Mouse (Mus musculus): Measurements from ENCODE around the gene Ncor2.
A peak's percentile ranks its signal among the peaks of the same experiment; 100 is the strongest.

Gene Ncor2

DNA sequence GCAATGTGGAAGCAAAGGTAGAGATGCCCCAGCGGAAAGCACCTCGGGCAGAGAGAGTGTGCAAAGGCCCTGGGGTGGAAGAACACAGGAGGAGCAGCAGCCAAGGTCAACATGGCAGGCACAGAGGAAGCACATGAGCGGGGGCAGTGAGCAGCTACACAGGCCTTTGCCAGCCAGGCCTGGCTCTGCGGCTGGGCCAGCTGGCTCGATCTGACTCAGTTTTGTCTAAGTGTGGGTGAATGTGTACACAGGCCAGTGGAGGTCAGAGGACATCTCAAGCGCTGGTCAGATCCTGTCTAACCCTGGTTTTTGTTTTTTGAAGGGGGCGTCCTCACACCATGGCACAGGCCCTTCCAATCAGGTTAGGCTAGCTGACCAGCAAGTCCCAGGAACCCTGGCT is 10.9 kb downstream of the Ncor2 start:
- no peak for DNase-seq (ENCODE audit: low spot score)

DNA sequence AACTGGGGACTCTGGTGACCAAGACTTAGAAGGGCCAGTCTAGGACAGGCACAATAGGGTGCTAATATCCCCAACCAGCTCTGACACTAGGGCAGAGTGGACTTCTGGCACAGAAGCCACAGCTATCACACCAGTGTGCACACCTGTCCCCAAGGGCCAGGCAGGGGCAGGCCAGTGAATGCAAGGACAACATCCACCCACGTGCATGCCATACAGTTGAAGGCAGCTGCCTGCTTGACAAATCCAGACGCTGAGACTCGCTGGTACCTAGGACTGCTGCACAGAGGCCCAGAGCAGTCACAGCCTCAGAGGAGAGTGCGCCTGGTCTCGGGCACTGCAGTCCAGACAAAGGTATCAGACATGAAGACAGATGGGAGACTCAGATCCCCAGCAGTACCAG is 11.5 kb downstream of the Ncor2 start:
- no peak for DNase-seq (ENCODE audit: low spot score)

DNA sequence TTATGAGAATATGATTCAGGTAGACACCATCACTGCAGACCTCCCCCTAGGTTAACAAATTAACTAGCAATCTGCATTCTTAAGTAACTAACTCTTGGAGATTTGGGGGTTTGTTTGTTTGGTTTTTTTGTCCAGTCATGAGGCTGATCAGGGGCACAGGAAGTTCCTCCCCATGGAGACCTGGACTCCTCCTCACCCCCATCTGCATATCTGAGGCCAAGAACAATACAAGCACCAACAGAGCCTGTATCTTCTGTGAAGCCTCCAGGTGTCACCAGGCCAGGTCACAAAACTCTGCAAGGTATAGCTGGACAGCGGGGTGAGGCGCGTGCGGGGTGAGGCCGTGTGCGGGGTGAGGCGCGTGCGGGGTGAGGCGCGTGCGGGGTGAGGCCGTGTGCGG is 13.0 kb downstream of the Ncor2 start:
- DNase-seq (ENCODE audit: low spot score): no peak

DNA sequence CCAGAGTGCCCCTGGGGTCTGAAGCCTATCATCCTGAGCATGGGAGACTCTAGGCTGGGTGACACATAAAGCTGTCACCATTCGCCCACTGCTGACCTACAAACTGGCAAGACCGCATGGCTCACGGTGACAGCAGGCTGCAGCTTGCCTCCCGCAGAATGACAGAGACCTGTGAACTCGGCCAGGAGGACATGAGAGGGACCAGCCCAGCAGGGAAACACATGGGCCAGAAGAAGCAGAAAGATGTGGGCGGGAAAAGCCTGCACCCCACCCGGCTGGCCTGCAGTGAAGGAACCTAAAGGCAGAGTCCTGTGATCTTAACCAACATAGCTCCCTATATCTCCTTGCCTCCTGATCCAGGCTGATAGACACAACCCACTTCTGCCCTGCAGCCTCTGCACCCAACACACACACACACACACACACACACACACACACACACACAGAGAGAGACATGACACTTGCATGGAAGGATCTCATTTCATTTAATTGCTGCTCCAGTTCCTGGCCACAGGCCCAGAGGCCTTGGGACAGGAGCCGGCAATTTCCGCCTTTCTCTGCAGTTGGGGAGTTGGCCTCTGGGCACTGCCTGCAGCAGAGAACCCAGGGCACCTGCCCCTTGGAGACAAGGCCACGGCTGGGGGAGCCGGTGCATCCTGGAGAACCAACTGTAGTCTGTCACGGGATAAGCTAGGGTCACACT is 14.4 kb downstream of the Ncor2 start:
- no peak for DNase-seq (ENCODE audit: low spot score)

DNA sequence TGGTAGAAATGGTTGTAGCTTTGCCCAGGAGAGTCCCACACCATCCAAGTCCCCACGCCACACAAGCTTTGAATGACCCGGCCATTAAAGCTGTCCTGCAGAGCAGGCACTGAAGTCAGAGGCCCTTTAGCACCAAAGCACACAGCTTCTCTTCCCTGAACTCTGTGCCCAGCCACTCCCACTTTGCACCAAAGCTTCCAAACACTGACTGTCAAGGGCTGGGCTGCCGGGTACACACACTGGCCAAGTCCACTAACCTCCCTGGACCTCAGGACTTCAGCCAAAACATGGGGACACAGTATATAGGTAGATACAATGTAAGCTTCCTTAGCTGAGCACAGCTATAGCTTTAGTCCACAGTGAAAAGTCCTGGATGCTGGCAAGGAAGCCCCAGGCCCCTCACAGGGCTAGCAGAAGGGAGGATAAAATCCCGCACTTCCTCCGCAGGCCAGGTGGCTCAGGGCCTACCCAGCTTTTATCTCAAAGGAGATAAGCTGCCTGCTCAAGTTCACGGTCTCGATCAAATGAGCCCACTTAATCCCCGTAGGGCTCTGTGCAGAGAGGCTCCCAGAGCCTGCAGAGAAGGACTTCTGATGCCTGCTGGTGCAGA is 15.5 kb downstream of the Ncor2 start:
- no peak for DNase-seq (ENCODE audit: low spot score)

DNA sequence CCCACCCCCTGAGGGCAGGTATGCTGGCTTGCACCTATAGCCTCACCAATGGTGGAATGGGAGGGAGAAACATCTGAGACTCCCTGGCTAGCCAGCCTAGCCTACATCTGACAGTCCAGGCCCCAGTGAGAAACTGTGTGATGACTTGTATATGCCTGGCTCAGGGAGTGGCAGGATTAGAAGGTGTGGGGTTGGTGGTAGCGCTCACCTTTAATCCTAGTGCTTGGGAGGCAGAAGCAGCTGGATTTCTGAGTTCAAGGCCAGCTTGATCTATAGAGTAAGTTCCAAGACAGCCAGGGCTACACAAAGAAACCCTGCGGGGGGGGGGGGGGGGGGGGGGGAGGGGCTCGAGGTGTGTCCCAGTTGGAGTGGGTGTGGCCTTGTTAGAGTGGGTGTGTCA is 16.6 kb downstream of the Ncor2 start:
- DNase-seq (ENCODE audit: low spot score): no peak

DNA sequence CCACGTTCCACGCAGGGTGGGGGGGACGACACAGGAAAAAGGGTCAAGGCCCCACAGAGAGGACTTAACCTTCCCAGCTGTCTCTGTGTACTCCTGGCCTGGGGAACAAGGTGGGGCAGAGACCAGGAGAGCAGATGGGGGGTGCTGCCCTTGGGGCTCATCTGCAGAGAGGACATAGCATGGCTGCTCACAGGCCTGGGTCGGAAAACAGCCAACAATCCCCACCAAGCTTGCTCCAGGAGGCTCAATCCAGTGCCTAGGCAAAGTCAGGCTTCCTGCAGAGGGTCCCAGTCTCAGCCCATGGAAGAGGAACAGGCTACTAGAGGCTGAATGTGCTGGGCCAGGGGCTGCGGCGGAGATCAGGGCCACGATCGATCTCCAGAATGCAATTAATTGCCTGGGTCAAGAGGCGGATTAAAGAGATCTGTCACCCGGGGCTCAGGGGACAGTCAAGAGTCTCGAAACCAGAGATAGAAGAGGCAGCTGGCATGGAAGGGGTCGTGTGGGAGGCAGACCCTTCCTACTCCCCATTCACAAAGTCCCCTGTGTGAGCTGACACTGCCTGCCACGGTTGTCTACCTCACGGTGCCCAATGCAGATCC is 19.1 kb downstream of the Ncor2 start:
- DNase-seq (ENCODE audit: low spot score): peak; percentile 45

DNA sequence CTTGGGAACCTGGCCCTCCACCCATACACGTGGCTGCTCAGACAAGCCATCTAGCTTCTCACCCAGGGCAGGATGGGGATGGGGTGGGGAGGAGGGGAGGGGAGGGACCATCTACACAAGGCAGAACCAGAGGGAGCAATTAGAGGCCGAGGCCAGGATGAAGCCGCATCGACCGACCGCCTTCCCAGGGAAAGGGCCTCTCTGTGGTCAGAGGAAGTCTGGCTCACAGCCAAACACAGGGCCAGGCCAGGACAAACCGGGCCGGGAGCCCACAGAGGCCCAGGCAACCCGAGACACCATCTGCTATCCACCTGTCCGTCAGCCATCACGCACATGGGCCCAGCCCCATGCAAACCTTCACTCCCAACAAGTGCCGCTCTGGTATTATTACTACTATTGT is 19.7 kb downstream of the Ncor2 start:
- peak; percentile 82 for DNase-seq (ENCODE audit: low spot score)

DNA sequence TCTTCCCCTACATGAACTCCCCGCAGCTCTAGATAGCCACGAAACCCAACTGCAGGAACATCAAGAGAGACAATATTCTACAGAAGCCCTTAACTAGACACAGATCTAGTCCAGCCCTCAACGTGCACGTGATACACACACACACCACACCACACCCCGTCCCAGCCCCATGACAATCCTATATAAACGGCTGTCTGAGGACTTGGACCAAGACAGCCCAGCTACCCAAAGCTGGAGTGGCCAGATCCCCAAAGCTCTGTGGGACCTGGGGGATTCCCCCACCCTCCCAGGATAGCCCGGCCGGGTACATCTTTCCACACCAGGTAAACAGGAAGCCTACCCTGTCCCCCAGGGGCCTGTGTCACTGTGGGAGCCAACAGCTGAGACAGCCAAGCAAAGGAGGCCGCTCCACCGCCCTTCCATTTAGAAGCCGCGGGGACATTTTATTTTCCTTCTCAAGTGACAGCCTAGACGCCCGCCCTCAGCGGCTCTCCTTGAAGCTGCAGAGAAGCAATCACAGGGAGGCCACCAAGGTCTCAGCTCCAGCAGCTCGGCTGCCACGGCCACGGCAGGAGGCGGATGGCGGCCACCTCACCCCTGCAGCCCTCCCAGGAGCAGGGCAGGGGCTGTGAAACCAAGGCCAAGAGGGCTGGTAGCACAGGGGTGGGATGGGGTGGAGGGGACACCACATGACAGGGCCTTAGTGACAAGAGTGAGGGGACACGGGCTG is 20.6 kb downstream of the Ncor2 start:
- peak; percentile 76 for DNase-seq (ENCODE audit: low spot score)

DNA sequence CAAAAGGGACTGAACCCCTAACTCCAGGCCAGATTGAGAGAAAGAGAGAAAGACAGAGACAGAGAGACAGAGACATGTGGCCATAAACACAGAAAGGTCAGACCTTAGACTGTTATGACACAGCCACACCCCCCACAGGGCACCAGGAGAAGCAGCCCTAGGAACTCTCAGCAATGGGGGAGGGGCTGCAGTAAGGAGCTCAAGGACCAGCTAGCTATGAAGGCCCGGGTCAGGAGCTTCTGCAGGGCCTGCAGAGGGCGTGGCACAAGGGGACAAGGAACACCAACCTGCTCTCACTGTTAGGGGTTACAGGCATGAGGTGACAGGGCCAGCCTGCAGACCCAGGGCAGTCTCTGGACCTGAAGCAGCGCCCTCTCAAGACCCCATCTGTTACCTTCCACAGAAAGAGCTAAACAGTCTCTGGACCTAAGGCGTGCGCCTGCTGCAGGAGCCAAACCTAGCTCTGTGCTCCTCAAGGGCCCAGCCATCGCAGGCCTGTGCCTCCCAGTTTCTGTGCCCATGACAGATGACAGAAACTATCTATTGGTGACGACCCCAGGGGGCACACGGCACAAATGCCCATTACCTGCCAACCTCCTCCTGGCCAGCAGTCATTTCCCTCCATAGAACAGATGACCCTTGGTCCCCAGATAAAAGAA is 21.5 kb downstream of the Ncor2 start:
- DNase-seq (ENCODE audit: low spot score): peak; percentile 71

DNA sequence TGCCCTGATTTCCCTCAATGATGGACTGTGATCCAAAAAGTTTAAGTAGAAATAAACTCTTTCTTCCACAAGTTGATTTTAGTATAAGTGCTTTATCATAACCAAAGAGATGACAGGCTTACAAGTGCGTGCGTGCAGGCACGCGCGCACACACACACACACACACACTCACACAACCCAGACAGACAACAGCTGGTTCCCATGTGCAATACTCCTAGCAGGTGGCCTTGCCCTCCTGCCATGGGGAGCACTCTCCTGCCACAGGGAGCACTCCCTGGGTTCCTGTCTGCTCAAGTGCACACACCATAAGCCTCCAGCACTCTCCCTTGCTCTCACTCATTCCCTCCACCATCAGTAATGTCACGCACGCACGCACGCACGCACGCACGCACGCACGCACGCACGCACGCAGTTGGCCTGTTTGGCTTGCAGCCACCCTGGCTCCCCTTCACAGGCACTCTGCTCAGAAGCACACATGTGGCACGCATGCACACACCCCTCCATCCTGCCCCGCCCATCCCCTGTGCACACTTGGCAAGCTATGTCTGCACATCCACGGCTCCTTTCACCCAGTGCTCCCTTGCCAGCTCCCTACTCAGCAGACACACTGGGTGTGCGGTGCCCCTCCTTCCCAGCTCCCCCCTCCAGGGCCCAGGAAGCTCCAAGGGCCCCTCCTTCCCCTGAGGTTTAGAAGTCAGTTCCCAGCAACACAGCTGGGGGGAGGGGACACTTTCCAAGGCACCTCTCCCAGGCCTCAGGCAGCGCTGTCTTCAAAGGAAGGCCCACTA is 22.4 kb downstream of the Ncor2 start:
- DNase-seq (ENCODE audit: low spot score): no peak

DNA sequence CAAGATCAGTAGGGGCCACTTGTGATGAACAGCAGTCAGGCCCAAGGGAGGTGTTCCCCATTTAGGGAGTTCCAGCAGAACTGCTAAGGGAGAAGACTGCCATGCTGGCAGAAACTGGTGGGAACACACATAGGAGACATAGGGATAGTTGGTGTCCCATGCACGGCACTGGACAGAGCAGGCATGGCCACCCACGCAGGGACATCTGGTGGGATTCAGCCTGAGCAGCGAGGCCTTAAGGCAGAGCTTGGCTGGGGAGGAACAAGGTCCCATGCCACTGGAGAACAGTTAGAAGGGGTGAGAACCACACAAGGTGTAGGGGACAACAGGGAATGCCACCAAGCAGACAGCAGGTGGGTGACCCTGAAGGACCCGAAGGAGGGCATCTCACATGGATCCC is 23.6 kb downstream of the Ncor2 start:
- no peak for DNase-seq (ENCODE audit: low spot score)

DNA sequence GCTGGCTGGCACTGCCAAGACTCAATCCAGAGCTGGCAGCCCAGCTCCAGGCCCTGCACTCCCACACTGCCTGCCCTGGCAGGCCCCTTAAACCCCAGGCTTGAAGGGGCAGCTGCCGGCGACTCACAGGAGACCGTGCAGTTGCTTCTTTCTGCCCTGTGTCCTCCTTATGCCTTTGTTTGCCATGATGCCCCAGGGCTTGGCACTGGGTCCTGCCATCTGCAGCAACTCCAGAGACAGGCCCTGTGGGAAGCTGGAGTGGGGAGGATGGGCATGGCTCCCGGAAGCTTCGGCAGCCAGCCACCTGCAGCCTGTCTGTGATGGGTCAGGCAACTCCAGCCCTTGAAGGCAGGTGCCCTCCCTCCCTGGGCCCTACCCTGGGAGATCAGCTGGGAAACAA is 24.0 kb downstream of the Ncor2 start:
- DNase-seq (ENCODE audit: low spot score): no peak

DNA sequence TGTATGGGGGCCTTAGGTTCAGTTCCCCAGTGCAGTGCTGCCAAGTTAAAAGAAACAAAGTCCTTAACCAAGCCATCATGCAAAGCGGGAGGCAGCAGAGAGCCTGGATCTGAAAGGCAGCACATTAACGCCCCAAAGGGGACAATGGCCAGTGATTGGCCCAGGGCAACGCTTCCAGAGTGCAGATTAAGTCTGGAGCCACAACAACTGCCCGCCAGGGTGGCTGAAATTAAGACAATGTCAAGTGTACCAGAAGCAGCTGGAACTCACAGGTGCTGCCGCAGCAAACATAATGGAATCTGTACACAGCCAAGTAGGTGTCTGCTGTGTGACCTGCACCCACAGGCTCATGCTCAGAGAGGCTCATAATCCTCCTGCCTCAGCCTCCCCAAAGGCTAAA is 24.8 kb downstream of the Ncor2 start:
- no peak for DNase-seq (ENCODE audit: low spot score)

DNA sequence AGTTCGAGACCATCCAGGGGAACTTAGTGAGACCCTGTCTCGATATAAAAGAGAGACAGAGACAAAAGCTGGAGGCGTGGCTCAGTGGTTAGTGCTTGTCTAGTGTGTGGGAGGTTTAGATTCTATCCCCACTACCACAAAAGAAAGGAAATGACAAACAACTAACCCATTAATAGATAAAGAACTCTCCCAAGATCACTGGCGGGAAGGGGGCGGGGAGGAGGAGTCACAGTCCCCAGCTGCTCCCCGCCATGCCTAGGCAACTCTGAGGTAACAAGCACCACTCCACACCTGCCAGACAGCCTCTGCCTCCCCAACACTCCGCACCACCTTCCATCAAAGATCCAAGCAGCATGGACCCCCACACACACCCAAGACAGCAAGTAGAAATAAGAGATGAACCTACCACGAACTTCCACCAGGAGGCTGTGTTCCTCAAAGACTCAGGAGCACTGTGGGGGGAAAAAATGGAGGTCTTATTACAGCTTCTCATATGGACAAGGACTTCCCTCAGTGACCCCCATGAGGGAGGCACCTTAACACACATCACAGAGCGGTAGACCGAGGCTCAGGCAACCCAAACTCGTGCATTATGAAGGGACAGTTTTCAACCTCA is 25.7 kb downstream of the Ncor2 start:
- no peak for DNase-seq (ENCODE audit: low spot score)

DNA sequence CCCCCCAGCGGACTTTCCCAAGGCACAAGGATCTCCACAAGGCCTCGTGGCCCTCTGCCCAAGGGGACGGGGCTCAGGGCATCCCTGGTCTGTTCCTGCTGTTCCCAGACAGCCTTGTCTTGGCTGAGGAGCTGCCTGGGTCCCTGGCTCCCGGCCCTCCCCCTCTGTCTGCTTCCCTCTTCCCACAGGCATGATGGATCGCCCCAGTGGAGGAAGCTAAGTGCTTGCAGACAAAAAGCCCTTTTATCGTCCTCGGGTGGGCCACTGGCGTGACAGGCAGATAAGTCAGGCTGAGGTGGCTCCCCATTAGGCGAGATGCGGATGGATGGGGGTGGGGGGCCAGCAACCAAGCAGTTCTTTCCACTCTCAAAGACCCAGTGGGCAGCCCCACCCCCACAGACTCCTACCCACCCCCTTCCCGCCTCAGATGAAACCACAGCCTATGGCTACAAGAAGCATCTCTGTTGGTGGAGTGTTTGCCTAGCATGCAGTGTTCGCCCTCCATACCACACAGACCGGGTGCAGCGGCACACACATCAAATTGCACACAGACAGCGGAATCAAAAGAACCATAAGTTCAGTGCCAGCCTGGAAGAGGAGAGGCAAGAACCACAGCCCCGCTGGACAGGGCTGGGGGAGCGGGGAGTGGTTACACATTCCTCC is 27.0 kb downstream of the Ncor2 start:
- DNase-seq (ENCODE audit: low spot score): peak; percentile 88

DNA sequence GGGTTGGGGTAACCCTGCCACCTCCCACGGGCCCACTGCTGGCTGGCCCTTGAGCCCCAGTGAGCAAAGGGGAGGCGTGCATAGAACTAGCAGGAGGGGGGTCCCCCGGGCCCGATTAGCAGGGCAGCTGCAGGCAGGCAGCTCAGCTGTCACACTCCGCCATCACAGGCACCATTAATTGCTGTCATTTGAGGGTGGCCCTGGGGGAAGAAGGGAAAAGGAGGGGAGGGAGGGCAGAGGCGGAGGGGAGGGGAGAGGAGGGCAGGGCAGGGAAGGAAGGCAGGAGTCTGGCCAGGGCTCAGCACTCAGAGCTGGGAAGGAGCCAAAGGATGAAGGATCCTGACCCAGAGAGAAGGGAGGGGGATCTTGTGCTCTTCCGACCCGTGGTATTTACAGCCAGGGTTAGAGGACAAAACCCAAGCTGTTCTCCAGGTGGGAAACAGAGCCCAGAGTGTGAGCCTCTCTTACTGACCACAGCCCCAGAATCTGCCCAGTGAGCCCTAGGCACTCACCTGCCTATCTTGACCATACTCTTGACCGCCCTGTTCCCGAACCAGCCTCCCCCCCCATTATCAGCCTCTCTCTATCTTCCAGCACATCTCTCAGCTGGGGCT is 28.0 kb downstream of the Ncor2 start:
- DNase-seq (ENCODE audit: low spot score): peak; percentile 83

DNA sequence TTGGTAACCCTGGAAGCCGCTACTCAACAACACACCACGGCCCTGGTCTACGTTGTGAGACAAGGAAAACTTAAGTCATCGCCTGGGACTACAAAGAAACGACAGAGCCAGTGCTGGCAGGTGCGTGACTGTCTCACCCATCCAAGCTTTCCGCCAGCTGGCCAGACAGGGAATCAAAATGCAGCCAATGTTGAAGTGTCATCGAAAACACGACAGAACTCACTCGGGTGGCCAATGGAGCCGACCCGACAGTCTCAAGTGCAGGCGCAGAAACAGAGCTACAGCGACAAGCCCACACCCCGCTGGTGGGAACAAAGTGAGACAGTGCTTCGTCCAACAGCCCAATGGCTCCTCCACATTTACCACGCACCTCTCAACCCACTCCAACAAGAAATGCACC is 29.9 kb downstream of the Ncor2 start:
- DNase-seq (ENCODE audit: low spot score): no peak

DNA sequence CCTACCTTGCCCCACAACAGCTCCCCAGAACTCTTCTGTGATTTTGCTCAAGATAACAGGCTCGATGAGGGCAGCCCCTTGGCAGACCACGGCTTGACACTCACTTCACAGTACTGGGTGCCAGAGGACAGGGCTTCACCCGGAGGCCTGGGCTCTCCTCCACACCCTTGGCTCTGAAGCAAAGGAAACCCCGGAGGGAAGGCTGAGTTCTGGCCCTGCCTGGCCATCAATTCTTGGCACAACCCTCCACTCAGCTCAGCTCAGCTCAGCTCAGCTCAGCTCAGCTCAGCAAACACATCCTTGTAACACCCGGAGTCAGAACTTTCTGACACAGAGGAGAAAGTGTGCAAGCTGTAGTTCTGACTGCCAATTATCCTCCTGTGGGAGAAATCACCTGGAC is 30.3 kb downstream of the Ncor2 start:
- DNase-seq (ENCODE audit: low spot score): no peak

DNA sequence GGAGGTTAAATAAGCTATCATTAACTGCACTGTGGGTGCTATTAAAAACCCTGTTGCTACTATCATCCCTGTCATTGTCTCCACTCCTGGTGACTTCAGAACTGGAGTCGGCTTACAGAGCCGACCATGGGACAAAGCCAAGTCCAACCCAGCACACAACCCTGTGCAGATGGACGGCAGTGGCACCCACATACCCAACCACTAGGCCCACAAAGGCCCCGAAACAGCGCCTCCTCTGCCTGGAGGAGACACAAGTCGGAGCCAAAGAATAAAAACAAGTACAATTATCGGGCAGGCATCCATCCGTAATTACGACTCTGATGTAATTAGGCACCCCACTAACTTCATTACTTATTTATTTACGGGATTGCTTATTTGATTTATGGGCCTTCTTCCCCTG is 30.8 kb downstream of the Ncor2 start:
- DNase-seq (ENCODE audit: low spot score): no peak
